Mouse (Mus musculus) forebrain, embryonic 11.5 days (tissue): ENCODE data around the gene Socs4. TPM values are rescaled to one million over a fixed set of nuclear protein-coding genes. Genes with fewer than 3 reads are reported as not detected.

Experiments
- ATAC-seq: fragments of 200-750 bp; cut with Nextera tagmentation; replicated peaks from 2 replicates; pipeline ENCODE4 v1.8.0; 2017; ENCODE audit warnings: moderate TSS enrichment; ENCODE audit not compliant: low FRiP score
- DNase-seq: peaks from one replicate; pipeline ENCODE4 v3.0.0-alpha.2; 2017; ENCODE audit warnings: low spot score
- H3K27ac ChIP-seq: fragments of 300-500 bp; sonication (generic); 2 replicates; pipeline ENCODE4 v1.5.1; 2014; ENCODE audit warnings: low read depth, low read length
- H3K27me3 ChIP-seq: fragments of 300-500 bp; sonication (generic); 2 replicates; pipeline ENCODE4 v1.6.1; 2014; ENCODE audit warnings: mild to moderate bottlenecking, low read length, mixed read lengths; ENCODE audit not compliant: control insufficient read depth, insufficient read depth
- H3K36me3 ChIP-seq: fragments of 300-500 bp; sonication (generic); 2 replicates; pipeline ENCODE4 v1.6.1; 2014; ENCODE audit warnings: mild to moderate bottlenecking, low read length, moderate library complexity, mixed read lengths; ENCODE audit not compliant: control insufficient read depth, insufficient read depth
- H3K4me1 ChIP-seq: fragments of 300-500 bp; sonication (generic); replicated peaks from 2 replicates; pipeline ENCODE4 v1.6.1; 2014; ENCODE audit warnings: low read length, mixed read lengths; ENCODE audit not compliant: control insufficient read depth, insufficient read depth
- H3K4me2 ChIP-seq: fragments of 300-500 bp; sonication (generic); 2 replicates; pipeline ENCODE4 v1.6.1; 2014; ENCODE audit warnings: low read depth, mild to moderate bottlenecking, low read length, moderate library complexity, mixed read lengths; ENCODE audit not compliant: severe bottlenecking
- H3K4me3 ChIP-seq: fragments of 300-500 bp; sonication (generic); 2 replicates; pipeline ENCODE4 v1.5.1; 2014; ENCODE audit warnings: low read depth, low read length
- H3K9ac ChIP-seq: fragments of 300-500 bp; sonication (generic); 2 replicates; pipeline ENCODE4 v1.6.1; 2014; ENCODE audit warnings: low read length
- H3K9me3 ChIP-seq: fragments of 300-500 bp; sonication (generic); 2 replicates; pipeline ENCODE4 v1.6.1; 2016; ENCODE audit warnings: low read length, mixed read lengths; ENCODE audit not compliant: control insufficient read depth
- WGBS: fragments of 180-500 bp; shearing (Covaris S2); extraction: QIAGEN DNeasy Blood & Tissue Kit; methylation state at CpG from one replicate; pipeline ENCODE4 v1.1.7; 2014; 5-methylcytosine and 5-hydroxymethylcytosine counted together
- polyA plus RNA-seq: library from polyadenylated mRNA; unstranded; fragments of >200 nt; fragmentation: Nextera tagmentation; extraction: Ambion mirVana; gene quantifications from 2 replicates; pipeline ENCODE4 v1.2.1, GENCODE M21; 2014

Gene Socs4
- 5.2 and 5.5 TPM in 2 replicates for polyA plus RNA-seq

DNA sequence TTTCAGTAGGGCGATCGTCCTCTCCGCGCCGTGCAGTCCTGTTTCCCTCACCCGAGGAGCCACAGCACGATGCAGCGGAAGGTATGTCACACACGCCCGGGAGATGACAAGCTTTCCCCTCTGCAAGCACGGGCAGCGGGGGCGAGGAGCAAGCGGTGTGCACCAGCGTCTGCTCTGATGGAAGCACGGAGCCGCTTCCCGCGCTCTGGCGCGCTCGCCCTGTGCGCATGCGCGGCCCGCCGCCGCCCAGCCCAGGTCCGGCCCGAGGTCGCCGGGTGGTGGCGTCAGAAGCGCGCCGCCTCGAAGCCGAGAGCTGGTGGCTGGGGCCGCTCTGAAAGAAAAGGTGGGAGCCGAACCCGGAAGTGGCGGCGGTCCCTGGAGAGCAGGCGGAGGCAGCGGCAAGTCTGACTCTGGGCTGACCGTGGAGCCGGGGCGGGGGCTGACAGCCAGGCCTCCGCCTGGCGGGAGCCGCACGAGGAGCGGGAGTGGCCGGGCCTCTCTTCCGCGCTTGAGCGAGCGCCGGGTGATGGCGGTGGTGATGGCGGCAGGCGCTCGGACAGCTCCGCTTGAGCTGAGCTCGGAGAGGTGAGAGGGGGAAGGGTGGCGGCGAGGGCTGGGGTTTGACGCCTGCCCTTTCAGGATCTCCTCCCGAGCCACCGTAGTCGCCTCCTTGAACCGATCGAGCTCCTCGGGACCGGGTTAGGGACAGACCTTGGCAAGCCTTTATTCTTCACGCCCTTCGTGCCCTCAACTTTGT, at the start of gene Socs4, which contains the start of gene Wdhd1:
Gene Socs4 (plus strand): TSS at position 295 of the 757 bp plus-strand sequence.
Gene Wdhd1 (minus strand): TSS at position 221 of the 757 bp plus-strand sequence.
- peak within 1 kb of the TSS; percentile 67 for H3K9ac ChIP-seq
- WGBS: 0% methylated on average over 71 of the region's 77 CpGs

DNA sequence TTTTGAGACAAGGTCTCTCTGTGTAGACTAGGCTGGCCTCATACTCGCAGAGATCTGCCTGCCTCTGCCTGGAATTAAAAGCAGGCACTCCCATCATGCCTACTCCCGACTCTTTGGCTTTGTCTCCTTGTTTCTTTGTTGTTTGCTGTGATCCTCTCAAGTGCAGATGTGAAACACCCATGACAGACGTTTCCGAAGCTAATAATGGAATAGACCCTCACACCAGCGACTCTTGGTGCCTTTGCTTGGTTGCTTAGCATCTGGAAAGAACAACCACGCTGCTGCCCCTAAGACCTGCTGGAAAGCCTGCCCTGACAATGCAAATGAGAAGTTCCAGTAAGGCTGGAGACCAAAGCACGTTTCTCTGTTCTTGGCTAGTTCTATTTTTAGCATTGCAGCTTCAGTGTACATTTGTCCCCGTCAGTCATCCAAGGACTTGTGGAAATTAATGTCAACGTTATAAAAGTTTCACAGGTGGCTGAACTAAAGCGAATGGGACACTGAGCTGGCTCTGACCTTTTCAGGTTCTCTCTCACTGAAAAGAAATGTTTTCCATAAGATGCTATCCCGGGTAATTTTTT, 46.8 kb upstream of the Socs4 start:
- Histone ChIP-seq H3K27ac (no peak overlapping the region), H3K4me1 (no peaks in the 10 kb centered on the region), H3K4me2 (no peak overlapping the region), H3K4me3 (no peak overlapping the region), H3K9me3 (no peaks in the 10 kb centered on the region; the same call in 1 of the 2 replicates), H3K27me3 (no peaks in the 10 kb centered on the region), H3K9ac (no peak overlapping the region), H3K36me3 (no peaks in the 10 kb centered on the region)
- WGBS: 86% methylated on average over 11 of the region's 11 CpGs
- ATAC-seq: no peak
- DNase-seq: no peak

More for the DNA sequence above, at the start of gene Socs4, which contains the start of gene Wdhd1:
- Histone ChIP-seq H3K9me3 (no peaks in the 10 kb centered on the region), H3K4me1 (peaks cover 5% of the 10 kb centered on the region; the same call in 1 of the 2 replicates), H3K27me3 (no peaks in the 10 kb centered on the region), H3K36me3 (no peaks in the 10 kb centered on the region; the same call in 1 of the 2 replicates), H3K27ac (peak within 1 kb of the TSS; percentile 73), H3K4me3 (peak within 1 kb of the TSS; percentile 52), H3K4me2 (peak within 1 kb of the TSS; percentile 78)
- DNase-seq: peak; percentile 96
- ATAC-seq: peak; percentile 97

DNA sequence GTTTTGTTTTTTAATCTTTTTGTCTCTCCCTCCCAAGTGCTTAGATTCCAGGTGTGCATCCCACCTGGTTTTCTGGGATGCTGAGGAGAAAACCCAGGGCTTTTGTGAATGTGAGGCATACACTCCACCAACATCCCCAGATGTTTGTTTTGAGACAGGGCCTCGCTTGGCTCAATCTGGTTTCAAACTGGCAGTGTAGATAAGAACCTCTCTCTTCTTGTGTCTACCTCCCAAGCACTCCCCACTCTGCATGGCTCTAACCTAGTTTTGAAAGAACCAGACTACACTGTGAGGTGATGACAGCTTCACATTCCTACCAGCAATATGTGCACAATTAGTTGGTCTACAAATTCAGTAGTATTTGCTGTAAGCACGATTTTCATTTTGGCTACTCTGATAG, 43.1 kb upstream of the Socs4 start:
- DNase-seq (no peak), ATAC-seq (no peak)
- Histone ChIP-seq H3K4me1 (no peaks in the 10 kb centered on the region), H3K9me3 (no peaks in the 10 kb centered on the region; the same call in 1 of the 2 replicates), H3K9ac (no peak overlapping the region), H3K27ac (no peak overlapping the region), H3K4me3 (no peak overlapping the region), H3K27me3 (no peaks in the 10 kb centered on the region), H3K4me2 (no peak overlapping the region), H3K36me3 (no peaks in the 10 kb centered on the region)
- 83% methylated on average over 2 of the region's 2 CpGs for WGBS

DNA sequence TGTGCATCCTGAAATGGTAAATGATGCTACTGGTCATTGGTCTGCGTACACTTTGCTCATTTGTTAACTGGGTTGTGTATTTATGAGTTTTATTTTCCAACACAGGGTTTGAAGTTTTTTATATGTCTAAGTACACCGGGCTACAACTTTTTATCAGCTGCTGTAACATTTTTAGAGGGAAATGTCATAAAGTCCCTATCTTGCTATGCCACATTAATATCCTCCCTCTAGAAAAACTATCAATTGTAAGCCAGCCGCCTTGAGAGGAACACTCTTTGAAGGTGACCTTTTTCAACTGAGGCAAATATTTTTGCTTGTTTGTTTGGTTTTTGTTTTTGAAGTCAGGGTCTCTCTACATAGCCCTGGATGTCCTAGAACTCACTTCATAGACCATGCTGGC, 42.7 kb upstream of the Socs4 start:
- WGBS: 94% methylated on average over 3 of the region's 3 CpGs
- Histone ChIP-seq H3K9ac (no peak overlapping the region), H3K36me3 (no peaks in the 10 kb centered on the region), H3K4me2 (no peak overlapping the region), H3K27ac (no peak overlapping the region), H3K4me1 (no peaks in the 10 kb centered on the region), H3K9me3 (no peaks in the 10 kb centered on the region; the same call in 1 of the 2 replicates), H3K4me3 (no peak overlapping the region), H3K27me3 (no peaks in the 10 kb centered on the region)
- ATAC-seq: no peak
- no peak for DNase-seq

DNA sequence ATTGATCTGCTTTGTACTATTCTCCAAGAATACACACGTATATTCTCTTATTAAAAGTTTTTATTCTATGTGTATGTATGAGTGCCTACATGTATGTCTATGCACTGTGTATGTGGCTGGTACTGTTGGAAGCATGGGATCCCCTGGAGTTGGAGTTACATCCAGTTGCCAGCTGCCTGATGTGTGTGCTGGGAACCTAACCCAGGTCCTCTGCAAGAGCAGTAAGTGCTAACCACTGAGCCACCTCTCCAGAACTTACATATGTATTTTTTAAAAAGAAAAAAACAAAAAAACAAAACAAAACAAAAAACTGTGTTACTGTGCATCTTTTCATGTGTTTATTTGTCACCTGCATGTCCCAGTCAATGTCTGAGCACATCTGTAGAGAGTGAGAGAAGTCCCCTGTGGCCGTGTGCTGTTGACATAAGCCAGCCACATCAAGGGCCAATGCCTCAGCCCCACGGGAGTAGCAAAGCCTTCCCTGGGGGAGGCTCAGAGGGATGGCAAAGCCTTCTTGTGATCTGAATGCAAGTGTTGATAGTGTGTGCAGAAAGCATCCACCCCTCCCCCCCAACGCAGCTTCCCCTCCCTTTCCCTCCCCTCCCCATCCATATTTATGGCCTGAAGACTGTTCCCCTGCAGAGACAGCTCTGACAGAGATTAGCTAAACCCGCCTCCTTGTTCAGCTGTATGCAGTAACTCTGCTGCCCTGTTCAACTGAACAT, 42.0 kb upstream of the Socs4 start:
- no peak for ATAC-seq
- no peaks in the 10 kb centered on the region for H3K27me3 ChIP-seq
- H3K4me1 ChIP-seq: no peaks in the 10 kb centered on the region
- H3K27ac ChIP-seq: no peak overlapping the region
- 73% methylated on average over 5 of the region's 5 CpGs for WGBS
- DNase-seq: no peak
- H3K4me2 ChIP-seq: no peak overlapping the region
- no peak overlapping the region for H3K4me3 ChIP-seq
- no peaks in the 10 kb centered on the region for H3K36me3 ChIP-seq
- no peak overlapping the region for H3K9ac ChIP-seq
- no peaks in the 10 kb centered on the region; the same call in 1 of the 2 replicates for H3K9me3 ChIP-seq

DNA sequence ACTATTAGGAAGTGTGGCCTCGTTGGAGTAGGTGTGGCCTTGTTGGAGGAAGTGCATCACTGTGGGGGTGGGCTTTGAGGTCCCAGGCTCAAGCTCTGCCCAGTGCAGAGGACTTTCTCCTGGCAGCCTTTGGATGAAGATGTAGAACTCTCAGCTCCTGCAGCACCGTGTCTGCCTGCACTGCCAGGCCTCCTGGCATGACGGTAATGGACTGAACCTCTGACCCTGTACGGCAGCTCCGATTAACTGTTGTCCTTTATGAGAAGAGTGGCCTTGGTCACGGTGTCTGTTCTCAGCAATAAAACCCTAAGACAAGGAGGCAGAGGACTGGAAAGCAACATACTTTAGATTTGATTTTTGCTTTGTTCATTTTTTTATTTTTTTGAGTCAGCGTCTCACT, 40.2 kb upstream of the Socs4 start:
- Histone ChIP-seq H3K9me3 (no peaks in the 10 kb centered on the region; the same call in 1 of the 2 replicates), H3K4me2 (no peak overlapping the region), H3K36me3 (no peaks in the 10 kb centered on the region; the same call in 1 of the 2 replicates), H3K4me1 (no peaks in the 10 kb centered on the region), H3K4me3 (no peak overlapping the region), H3K27me3 (no peaks in the 10 kb centered on the region), H3K9ac (no peak overlapping the region), H3K27ac (no peak overlapping the region)
- WGBS: 95% methylated on average over 7 of the region's 7 CpGs
- ATAC-seq (no peak), DNase-seq (no peak)

DNA sequence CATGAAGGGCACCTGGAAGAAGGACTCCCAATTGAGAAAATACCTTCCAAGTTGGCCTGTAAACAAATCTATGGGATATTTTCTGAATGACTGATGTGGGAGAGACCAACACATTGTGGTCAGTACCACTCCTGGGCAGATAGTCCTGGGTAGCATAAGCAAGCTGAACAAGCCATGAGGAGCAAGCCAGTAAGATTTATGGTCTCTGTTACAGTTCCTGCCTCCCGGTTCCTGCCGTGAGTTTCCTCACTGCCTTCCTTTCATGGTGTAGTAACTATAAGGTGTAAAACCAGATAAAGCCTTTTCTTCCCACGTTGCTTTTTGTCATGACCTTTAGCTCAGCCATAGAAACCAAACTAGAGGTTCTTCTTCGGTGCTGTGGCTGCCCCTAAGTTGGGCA, 39.4 kb upstream of the Socs4 start:
- H3K9ac ChIP-seq: no peak overlapping the region
- H3K4me3 ChIP-seq: no peak overlapping the region
- no peaks in the 10 kb centered on the region; the same call in 1 of the 2 replicates for H3K9me3 ChIP-seq
- no peak overlapping the region for H3K27ac ChIP-seq
- DNase-seq (no peak), ATAC-seq (no peak)
- no peaks in the 10 kb centered on the region for H3K4me1 ChIP-seq
- WGBS: 89% methylated on average over 4 of the region's 4 CpGs
- no peaks in the 10 kb centered on the region for H3K27me3 ChIP-seq
- no peak overlapping the region for H3K4me2 ChIP-seq
- no peaks in the 10 kb centered on the region; the same call in 1 of the 2 replicates for H3K36me3 ChIP-seq

DNA sequence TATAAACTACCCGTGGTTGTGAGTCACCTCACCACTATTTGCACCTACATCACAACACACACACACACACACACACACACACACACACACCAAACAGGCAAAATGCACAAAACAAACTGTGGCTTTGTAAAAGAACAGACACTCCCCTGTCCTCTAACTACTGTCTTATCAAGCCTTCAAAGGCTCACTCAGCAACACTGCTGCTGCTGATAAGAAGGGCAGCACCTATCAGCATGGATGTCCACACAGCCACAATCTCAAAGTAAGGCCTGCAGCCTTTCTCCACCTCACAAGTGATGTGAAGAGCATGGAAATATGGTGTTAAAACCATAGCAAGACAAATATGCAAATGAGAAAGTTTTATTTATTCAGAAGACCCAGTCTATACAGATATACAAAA, 36.1 kb upstream of the Socs4 start:
- H3K9ac ChIP-seq: no peak overlapping the region
- H3K4me2 ChIP-seq: no peak overlapping the region
- no peak overlapping the region for H3K27ac ChIP-seq
- H3K4me3 ChIP-seq: no peak overlapping the region
- DNase-seq (no peak), ATAC-seq (no peak)
- H3K36me3 ChIP-seq: peaks cover 5% of the 10 kb centered on the region
- H3K27me3 ChIP-seq: no peaks in the 10 kb centered on the region
- no peaks in the 10 kb centered on the region for H3K4me1 ChIP-seq
- 100% methylated on average over 1 of the region's 1 CpGs for WGBS
- no peaks in the 10 kb centered on the region for H3K9me3 ChIP-seq
